Mouse (Mus musculus) stomach, postnatal 0 days (tissue): ENCODE results near the gene Dmkn.

Source experiments
- CTCF ChIP-seq: IDR thresholded peaks from 2 replicates; pipeline ENCODE4 v1.5.1; 2016; ENCODE audit warnings: antibody characterized with exemption, low read depth, mild to moderate bottlenecking, moderate library complexity
- EP300 ChIP-seq: optimal IDR thresholded peaks from 2 replicates; pipeline ENCODE3; 2016; ENCODE audit warnings: antibody characterized with exemption

DNA sequence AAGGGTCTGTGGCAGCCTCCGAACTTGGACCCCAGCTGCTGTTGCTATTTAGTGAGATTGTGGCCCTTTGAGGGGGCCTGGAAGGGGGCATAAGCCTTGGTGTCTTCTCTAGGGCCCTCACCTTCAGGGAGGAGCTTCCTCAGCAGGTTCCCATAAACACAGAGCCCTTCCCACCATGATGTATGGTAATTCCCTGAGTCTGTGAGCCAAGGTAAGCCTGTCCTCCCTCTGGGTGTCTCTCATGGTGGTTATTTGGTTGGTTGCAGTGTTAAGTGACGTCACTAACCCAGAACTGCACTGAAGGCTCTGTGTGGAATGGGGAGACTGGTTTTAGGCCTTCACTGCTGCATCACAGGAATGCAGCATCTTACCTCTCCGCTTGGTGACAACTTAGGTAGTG lies 65.9 kb downstream of the Dmkn start:
- TF ChIP-seq CTCF (no peak), EP300 (no peak)
